Mouse (Mus musculus) MEL (cell line): ENCODE measurements at regions not wholly inside any gene's neighbourhood (a gene's known extent, or its start where the extent isn't known, plus 50 kb on each side); places are given as distances from the start of the nearest gene placed in this dataset.

Experiments
- CHD2 ChIP-seq: IDR thresholded peaks from 2 replicates; pipeline ENCODE4 v1.6.1; 2011; ENCODE audit warnings: low read length, improper control_type of control experiment
- NRF1 ChIP-seq: IDR thresholded peaks from 2 replicates; pipeline ENCODE4 v1.6.1; 2014; ENCODE audit warnings: low read depth, mild to moderate bottlenecking, inconsistent platforms, low read length, improper control_type of control experiment, moderate library complexity; ENCODE audit not compliant: poor library complexity, insufficient read depth, severe bottlenecking
- POLR2A ChIP-seq, 2 experiments: IDR thresholded peaks; 2 replicates each; pipeline ENCODE4 v1.6.1; 2011 to 2012; ENCODE audit warnings: low read length in 2 of 2, mild to moderate bottlenecking in 2 of 2, control low read depth in 1 of 2, improper control_type of control experiment in 1 of 2, low read depth in 1 of 2, moderate library complexity in 1 of 2; ENCODE audit not compliant: control insufficient read depth in 1 of 2, insufficient read depth in 1 of 2, poor library complexity in 1 of 2
- SMC3 ChIP-seq: IDR thresholded peaks from 2 replicates; pipeline ENCODE4 v1.6.1; 2011; ENCODE audit warnings: low read depth, low read length, improper control_type of control experiment

- TF ChIP-seq SMC3, result no peak
- no peak for TF ChIP-seq CHD2
- TF ChIP-seq POLR2A (IDR thresholded peaks at IDR 0.05; ENCODE audit: control insufficient read depth in 1 of 2, insufficient read depth in 1 of 2, low read depth in 1 of 2, low read length in 2 of 2, poor library complexity in 1 of 2), result no peak
- TF ChIP-seq NRF1, result no peak
Observed at GRCm38 (mm10) chr12:68775503-68775902, 383.5 kb downstream of the Rps29 start.
